Mouse (Mus musculus): ENCODE data around the gene Vnn3. TPM values are rescaled to one million over a fixed set of nuclear protein-coding genes. Genes with fewer than 3 reads are reported as not detected.

Gene Vnn3
- total RNA-seq, 2 experiments from 2014 or later, result not detected

DNA sequence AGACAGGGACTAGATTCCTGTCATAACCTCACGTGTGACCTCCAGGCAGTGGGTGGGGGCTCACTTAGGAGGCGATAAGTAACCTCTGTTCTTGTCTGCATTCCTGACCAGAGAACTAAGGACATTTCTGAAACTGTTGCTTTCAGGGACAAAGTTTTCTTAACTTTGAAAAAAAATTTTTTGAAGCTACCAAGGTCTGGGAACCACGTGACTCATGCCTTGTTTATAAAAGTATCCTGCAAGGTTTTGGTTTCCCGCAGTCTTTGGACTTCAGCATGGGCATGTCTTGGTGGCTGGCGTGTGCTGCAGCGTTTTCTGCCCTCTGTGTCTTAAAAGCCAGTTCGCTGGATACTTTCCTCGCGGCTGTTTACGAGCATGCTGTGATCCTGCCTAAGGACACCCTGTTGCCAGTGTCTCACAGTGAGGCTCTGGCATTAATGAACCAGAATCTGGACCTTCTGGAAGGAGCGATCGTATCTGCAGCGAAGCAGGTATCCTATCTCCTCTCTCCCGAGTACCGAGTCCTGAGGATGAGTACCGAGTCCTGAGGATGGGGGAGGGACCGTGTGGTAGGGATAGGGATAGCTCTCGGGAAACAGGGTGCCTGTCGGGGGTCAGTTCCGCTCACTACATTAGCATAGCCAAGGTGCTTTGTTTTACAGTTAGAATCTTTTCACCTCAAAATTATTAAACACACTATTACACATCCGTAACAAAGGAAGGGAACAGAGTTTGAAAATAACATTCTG is 43.5 kb downstream of the Vnn3 start, which contains the start of gene Vnn1:
Gene Vnn1, plus strand, starts transcription at position 88 of the 749 bp plus-strand sequence.
- Histone ChIP-seq H3K4me3 (peak within 1 kb of the TSS; percentile 17), H3K27ac (no peak within 1 kb of the TSS)
- DNase-seq (ENCODE audit: extremely low spot score in 1 of 2, low spot score in 2 of 2), result no peak
- no peak for TF ChIP-seq CTCF (IDR thresholded peaks at IDR 0.05)
- intact Hi-C loops (cut with DNase I), result no loop called here

DNA sequence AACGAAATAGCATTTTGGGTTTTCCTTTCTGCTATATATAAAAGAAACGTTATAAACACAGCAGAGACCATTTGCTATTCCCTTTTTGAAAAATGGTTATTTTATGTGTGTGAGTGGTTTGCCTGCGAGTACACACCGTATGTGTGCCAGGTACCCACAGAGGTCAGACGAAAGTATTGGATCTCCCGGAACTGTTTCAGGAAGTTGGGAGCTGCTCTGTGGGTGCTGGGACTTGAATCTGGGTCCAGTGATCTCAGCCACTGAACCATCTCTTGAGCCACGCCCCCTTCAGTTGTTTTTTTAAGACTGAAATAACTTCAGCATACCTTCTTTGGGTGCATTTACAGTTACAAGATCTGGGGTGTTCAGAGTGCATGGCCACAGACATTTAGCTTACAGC is 44.1 kb downstream of the Vnn3 start:
- H3K4me3 ChIP-seq, result no peak overlapping the region
- intact Hi-C loops (cut with DNase I), result no loop called here
- no peak for TF ChIP-seq CTCF (IDR thresholded peaks at IDR 0.05)
- no peak for DNase-seq (ENCODE audit: extremely low spot score in 1 of 2, low spot score in 2 of 2)
- H3K27ac ChIP-seq, result no peak overlapping the region

DNA sequence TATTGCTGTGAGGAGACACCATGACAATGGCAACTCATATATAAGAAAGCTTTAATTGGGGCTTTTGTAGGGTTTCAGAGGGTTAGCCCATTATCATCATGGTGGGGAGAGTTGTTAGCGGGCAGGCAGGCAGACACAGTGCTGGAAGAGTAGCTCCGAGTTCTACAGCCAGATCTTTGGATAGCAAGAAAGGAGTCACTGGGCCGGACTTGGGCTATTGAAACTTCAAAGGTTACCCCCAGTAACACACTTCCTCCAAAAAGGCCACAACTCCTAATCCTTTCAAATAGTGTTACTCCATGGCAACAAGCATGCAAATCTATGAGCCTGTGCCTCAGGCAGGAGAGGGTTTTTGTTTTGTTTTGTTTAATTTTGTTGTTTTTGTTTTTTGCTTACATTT is 49.9 kb downstream of the Vnn3 start:
- intact Hi-C loops (cut with DNase I), result no loop called here

DNA sequence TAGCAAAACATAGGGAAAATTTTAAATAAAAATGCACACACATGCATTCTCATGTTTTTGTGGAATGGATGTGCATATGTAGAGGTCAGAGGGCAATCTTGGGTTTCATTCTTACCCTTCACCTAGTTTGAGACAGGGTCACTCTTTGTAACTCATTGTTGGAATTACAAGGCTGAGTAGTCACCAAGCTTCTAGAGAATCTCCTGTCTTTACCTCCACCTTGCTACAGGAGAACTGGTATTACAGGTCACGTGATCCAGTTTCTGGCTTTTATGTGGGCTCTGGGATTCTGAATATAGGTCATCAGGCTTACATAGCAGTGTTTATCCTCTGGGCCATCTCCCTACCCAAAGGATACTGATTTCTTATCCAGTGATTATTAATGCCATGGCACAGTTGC is 54.4 kb downstream of the Vnn3 start:
- intact Hi-C loops (cut with DNase I), result no loop called here
- Histone ChIP-seq H3K4me3 (no peak overlapping the region), H3K27ac (no peak overlapping the region)
- TF ChIP-seq CTCF (IDR thresholded peaks at IDR 0.05), result no peak
- no peak for DNase-seq (ENCODE audit: extremely low spot score in 1 of 2, low spot score in 2 of 2)

More for the DNA sequence above, 49.9 kb downstream of the Vnn3 start:
- Histone ChIP-seq H3K4me3 (no peak overlapping the region), H3K27ac (no peak overlapping the region)
- TF ChIP-seq CTCF (IDR thresholded peaks at IDR 0.05), result no peak
- DNase-seq (ENCODE audit: extremely low spot score in 1 of 2, low spot score in 2 of 2), result no peak

Other genes with a start within 250 kb of the Vnn3 start
- 100 to 1,000 TPM; 169 to 225 TPM for gene Rps12, start 64.2 kb upstream of the Vnn3 start, total RNA-seq (2021)
- 10 to 100 TPM; 26.9 to 31.0 TPM for gene Slc18b1, start 54.5 kb upstream of the Vnn3 start, total RNA-seq (2021)
- gene Vnn1, start 43.2 kb downstream of the Vnn3 start, total RNA-seq (2021), result under 1 TPM in 1 of 2 experiments, not detected in 1; 0.14 TPM
- gene Taar1, start 68.9 kb downstream of the Vnn3 start, total RNA-seq (2021), result not detected
- not detected for gene Taar2, start 87.1 kb downstream of the Vnn3 start, total RNA-seq (2021)
- gene Taar3, start 98.1 kb downstream of the Vnn3 start, total RNA-seq (2021), result not detected
- gene Taar4, start 109.0 kb downstream of the Vnn3 start, total RNA-seq (2021), result not detected
- gene Taar5, start 119.2 kb downstream of the Vnn3 start, total RNA-seq (2021), result not detected
- not detected for gene Taar6, start 134.2 kb downstream of the Vnn3 start, total RNA-seq (2021)
- gene Taar7a, start 142.0 kb downstream of the Vnn3 start, total RNA-seq (2021), result not detected
- not detected for gene Taar7b, start 148.5 kb downstream of the Vnn3 start, total RNA-seq (2021)
- not detected for gene Taar7d, start 175.8 kb downstream of the Vnn3 start, total RNA-seq (2021)
- not detected for gene Taar7e, start 186.2 kb downstream of the Vnn3 start, total RNA-seq (2021)
- gene Taar7f, start 198.0 kb downstream of the Vnn3 start, total RNA-seq (2021), result not detected
- gene Taar8a, start 225.0 kb downstream of the Vnn3 start, total RNA-seq (2021), result not detected
- not detected for gene Taar8b, start 240.8 kb downstream of the Vnn3 start, total RNA-seq (2021)

Data from left cerebral cortex, adult 2 months (tissue).